Mouse (Mus musculus) mouse embryonic stem cell (cell line): ENCODE measurements around the gene Hist1h4i.

ENCODE experiments used
- in situ Hi-C, 2 experiments: fragments of 300-500 bp; cut with MboI; formaldehyde crosslinking; loops; 1 replicate in 1 of 2; 3 replicates in 1 of 2; pipeline ENCODE4 v1.14.3; 2019 to 2020; ENCODE audit warnings: low sequenced_read_pairs in 2 of 2, low pct_unique_long_range_greater_than_20kb in 1 of 2, mixed read lengths in 1 of 2; ENCODE audit not compliant: unreplicated experiment in 1 of 2

Hist1h4i gene

GRCm38 (mm10) chr13:22041142-22041536 is at the start of gene Hist1h4i:
Hist1h4i (minus strand) TSS chr13:22041362.
- in situ Hi-C loops, result loop anchor here (10.0 to 25.0 kb wide), 4 partner anchors 179 to 1696 kb away; partner anchors contain the start of genes Hist1h1c (in 1 of the 2), Hist1h2bb (in 1 of the 2) and Hist1h3c (in 1 of the 2)

- in situ Hi-C loops, result loop anchor here in 1 of 2 experiments (25.0 kb wide), 1 partner anchor 1153 kb away; the partner anchor contains the start of genes Vmn1r222 and Vmn1r223
Measured at GRCm38 (mm10) chr13:22084140-22084539, 43.0 kb upstream of the Hist1h4i start, which contains the start of gene Vmn1r188. Vmn1r188 (plus strand) TSS chr13:22084440.

GRCm38 (mm10) chr13:22063468-22063867 is 22.3 kb upstream of the Hist1h4i start:
- in situ Hi-C loops, result no loop called here

GRCm38 (mm10) chr13:22061422-22061821 is 20.3 kb upstream of the Hist1h4i start:
- in situ Hi-C loops, result no loop called here

GRCm38 (mm10) chr13:22053754-22054153 is 12.6 kb upstream of the Hist1h4i start:
- in situ Hi-C loops, result loop anchor here in 1 of 2 experiments (10.0 kb wide), 1 partner anchor 1351 kb away; no protein-coding TSS in a partner anchor

GRCm38 (mm10) chr13:22051523-22051859 is 10.3 kb upstream of the Hist1h4i start:
- in situ Hi-C loops, result loop anchor here in 1 of 2 experiments (10.0 kb wide), 1 partner anchor 1353 kb away; no protein-coding TSS in a partner anchor

- in situ Hi-C loops, result loop anchor here in 1 of 2 experiments (10.0 kb wide), 1 partner anchor 1354 kb away; no protein-coding TSS in a partner anchor
Measured at GRCm38 (mm10) chr13:22050591-22051522, 9.7 kb upstream of the Hist1h4i start.

GRCm38 (mm10) chr13:22049737-22050440 is 8.7 kb upstream of the Hist1h4i start:
- in situ Hi-C loops, result loop anchor here (10.0 to 25.0 kb wide), 4 partner anchors 188 to 1687 kb away; partner anchors contain the start of genes Hist1h1c (in 1 of the 2), Hist1h2bb (in 1 of the 2) and Hist1h3c (in 1 of the 2)

GRCm38 (mm10) chr13:22049041-22049440 is 7.9 kb upstream of the Hist1h4i start:
- in situ Hi-C loops, result loop anchor here (10.0 to 25.0 kb wide), 4 partner anchors 187 to 1688 kb away; partner anchors contain the start of genes Hist1h1c (in 1 of the 2), Hist1h2bb (in 1 of the 2) and Hist1h3c (in 1 of the 2)

- in situ Hi-C loops, result loop anchor here (10.0 to 25.0 kb wide), 4 partner anchors 183 to 1692 kb away; partner anchors contain the start of genes Hist1h1c (in 1 of the 2), Hist1h2bb (in 1 of the 2) and Hist1h3c (in 1 of the 2)
Measured at GRCm38 (mm10) chr13:22045311-22045710, 4.1 kb upstream of the Hist1h4i start.

- in situ Hi-C loops, result loop anchor here (10.0 to 25.0 kb wide), 4 partner anchors 182 to 1693 kb away; partner anchors contain the start of genes Hist1h1c (in 1 of the 2), Hist1h2bb (in 1 of the 2) and Hist1h3c (in 1 of the 2)
Measured at GRCm38 (mm10) chr13:22044432-22045155, 3.4 kb upstream of the Hist1h4i start.

GRCm38 (mm10) chr13:22043503-22044431 is 2.6 kb upstream of the Hist1h4i start:
- in situ Hi-C loops, result loop anchor here (10.0 to 25.0 kb wide), 4 partner anchors 181 to 1694 kb away; partner anchors contain the start of genes Hist1h1c (in 1 of the 2), Hist1h2bb (in 1 of the 2) and Hist1h3c (in 1 of the 2)

GRCm38 (mm10) chr13:22042568-22043502 is 1.7 kb upstream of the Hist1h4i start, which contains the start of the genes Hist1h2ag and Hist1h2bj:
Hist1h2ag (minus strand) TSS chr13:22042944.
Hist1h2bj (plus strand) TSS chr13:22043214.
- in situ Hi-C loops, result loop anchor here (10.0 to 25.0 kb wide), 4 partner anchors 181 to 1694 kb away; partner anchors contain the start of genes Hist1h1c (in 1 of the 2), Hist1h2bb (in 1 of the 2) and Hist1h3c (in 1 of the 2)

GRCm38 (mm10) chr13:22041651-22042567 is 747 bp upstream of the Hist1h4i start:
- in situ Hi-C loops, result loop anchor here (10.0 to 25.0 kb wide), 4 partner anchors 180 to 1695 kb away; partner anchors contain the start of genes Hist1h1c (in 1 of the 2), Hist1h2bb (in 1 of the 2) and Hist1h3c (in 1 of the 2)
